Mouse (Mus musculus): ENCODE measurements around the gene Disc1.

Gene Disc1

GRCm38 (mm10) chr8:125258806-125259500, 205.0 kb downstream of the Disc1 start:
- in situ Hi-C loops (cut with MboI, MseI): no loop called here

DNA sequence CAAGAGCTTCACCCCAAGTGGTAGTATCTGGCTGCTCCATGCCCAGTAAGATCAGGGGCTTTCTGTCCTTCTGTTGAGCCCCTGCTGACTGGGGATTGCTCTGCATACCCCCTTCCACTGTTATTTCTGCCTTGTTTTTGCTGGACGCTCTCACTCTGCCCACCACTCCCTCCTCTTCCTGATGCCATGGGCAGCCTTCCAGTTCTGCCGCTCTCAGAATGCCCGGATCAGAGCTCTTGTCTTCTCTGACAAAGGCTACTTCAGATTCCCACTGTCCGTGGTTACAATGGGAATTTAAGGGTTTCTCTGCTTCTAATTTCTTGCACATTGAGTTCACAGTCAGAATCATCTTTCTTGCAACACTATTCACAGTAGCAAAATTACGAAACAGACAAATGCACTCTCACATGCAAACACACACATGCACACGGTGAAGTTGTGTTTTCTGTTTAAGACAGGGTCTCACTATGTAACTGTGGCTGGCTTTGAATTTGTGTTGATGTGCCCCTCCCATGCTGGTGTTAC, 214.2 kb downstream of the Disc1 start:
- in situ Hi-C loops (cut with MboI, MseI): no loop called here

DNA sequence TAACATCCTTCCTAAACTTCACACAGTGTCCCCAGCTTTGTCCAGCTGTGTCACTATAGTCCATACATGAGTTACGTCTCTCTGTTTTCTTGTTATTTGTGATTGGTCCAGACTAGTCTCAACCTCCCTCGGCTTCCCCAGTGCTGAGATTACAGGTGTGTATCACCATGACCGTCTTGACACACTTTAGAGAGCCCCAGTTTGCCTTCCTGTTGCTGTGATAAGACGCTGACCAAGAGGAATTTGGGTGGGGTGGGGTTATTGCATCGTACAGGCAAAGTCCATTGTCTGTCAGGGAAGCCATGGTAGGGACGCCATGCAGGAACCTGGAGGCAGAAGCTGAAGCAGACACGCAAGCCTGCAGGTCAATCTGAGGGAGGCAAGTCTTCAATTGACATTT, 216.3 kb downstream of the Disc1 start:
- in situ Hi-C loops (cut with MboI, MseI): no loop called here

- in situ Hi-C loops (cut with MboI, MseI): no loop called here
Observed at GRCm38 (mm10) chr8:125271357-125271756, 217.4 kb downstream of the Disc1 start.

GRCm38 (mm10) chr8:125272089-125272866, 218.3 kb downstream of the Disc1 start:
- in situ Hi-C loops (cut with MboI, MseI): no loop called here

- in situ Hi-C loops (cut with MboI, MseI): loop anchor here (5.0 kb wide), 1 partner anchor 280 kb away; no protein-coding TSS in a partner anchor
Observed at GRCm38 (mm10) chr8:125277071-125277682, 223.2 kb downstream of the Disc1 start.

- in situ Hi-C loops (cut with MboI, MseI): loop anchor here (5.0 kb wide), 1 partner anchor 278 kb away; no protein-coding TSS in a partner anchor
Observed at GRCm38 (mm10) chr8:125279156-125279555, 225.2 kb downstream of the Disc1 start.

- in situ Hi-C loops (cut with MboI, MseI): loop anchor here (5.0 kb wide), 1 partner anchor 277 kb away; no protein-coding TSS in a partner anchor
Observed at GRCm38 (mm10) chr8:125279892-125280291, 225.9 kb downstream of the Disc1 start.

DNA sequence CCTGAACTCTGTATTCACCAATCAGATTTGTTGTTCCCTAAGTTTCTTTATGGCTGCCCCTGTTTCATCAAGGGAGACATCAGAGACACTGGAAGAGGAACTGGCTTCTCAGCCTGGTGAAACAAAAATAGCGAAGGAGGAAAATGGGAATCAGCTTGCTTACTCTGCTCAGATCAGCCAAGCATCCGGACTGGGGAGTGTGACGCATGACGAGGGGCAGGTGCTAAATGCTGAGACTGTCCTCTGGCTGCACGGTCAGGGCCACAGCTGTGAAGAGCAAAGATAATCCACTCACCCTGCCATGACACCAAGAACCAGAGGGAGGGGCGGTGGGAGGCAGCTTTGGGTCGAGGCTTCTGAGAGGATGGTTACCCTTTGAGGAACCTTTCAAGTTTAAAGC, 228.5 kb downstream of the Disc1 start:
- in situ Hi-C loops (cut with MboI, MseI): no loop called here

- in situ Hi-C loops (cut with MboI, MseI): no loop called here
Observed at GRCm38 (mm10) chr8:125283542-125283941, 229.5 kb downstream of the Disc1 start.

DNA sequence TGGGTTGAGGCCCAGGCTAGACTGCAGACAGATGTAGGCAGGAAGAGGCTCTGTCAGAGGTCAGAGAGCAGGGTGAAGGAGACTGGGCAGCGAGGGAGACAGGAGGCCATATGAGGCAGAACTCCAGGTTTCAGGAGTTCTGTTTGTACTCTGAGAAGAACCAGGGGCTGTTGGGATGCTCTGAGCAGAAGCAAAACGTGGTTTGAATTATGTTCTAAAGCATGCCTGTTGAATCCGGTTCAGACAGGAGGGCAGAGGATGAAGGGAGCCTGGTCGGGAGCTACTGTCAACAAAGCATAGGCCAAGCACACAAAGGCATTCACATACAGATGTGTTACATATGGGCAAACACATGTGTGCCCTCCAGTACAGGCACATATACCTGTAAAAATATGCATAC, 230.9 kb downstream of the Disc1 start:
- in situ Hi-C loops (cut with MboI, MseI): no loop called here

- in situ Hi-C loops (cut with MboI, MseI): no loop called here
Observed at GRCm38 (mm10) chr8:125285391-125285790, 231.4 kb downstream of the Disc1 start.

DNA sequence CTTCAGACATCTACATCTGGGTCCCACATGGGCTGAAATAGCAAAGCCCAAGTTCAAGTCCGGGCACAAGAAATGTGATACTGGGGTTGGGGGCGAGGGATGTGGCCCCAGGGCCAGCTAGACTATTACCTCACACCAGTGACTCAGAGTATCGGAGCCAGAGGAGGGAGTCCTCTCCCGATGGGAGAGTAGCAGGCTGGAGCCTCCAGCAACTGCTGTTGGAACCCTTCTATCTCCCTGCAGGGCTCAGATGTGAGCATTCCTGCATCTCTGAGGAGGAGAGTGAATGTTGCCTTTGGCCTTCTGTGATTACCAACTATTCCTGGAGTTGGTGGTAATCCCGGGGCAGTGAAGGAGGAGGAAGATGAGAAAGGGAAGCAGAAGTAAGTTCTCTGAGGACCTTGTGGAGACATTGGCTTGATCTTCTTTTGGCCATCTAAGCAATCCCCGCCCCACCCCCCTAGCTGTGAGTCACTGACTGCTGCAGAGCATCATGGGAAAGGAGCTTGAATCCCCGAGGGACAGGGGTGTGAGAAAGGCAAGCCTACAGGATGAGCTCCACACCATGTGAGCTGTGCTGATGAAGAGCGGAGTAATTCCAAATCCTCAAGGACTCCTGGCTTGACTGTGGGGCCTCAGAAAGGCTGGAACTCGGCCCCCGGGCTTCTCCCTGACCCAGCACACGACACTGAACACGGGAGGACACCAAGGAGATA, 232.1 kb downstream of the Disc1 start:
- in situ Hi-C loops (cut with MboI, MseI): no loop called here

DNA sequence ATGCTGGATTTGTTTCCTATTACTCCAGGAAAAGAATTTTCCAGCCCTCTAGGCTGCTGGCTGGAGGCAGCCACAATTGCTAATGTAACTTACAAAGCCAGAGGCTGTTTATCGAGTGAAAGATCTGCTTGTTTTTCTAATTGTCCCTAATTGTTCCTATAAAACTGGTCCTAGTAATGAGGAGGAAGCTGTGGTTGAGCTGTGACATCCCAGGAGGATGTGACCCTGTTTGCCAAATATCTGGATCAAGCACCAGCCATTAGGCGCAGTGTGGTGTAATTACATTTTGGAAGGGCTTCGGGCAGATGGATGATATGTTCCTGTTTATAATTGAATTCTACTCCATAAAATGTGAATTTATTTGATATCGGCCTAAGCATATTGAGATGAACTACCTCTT, 233.3 kb downstream of the Disc1 start:
- in situ Hi-C loops (cut with MboI, MseI): no loop called here

DNA sequence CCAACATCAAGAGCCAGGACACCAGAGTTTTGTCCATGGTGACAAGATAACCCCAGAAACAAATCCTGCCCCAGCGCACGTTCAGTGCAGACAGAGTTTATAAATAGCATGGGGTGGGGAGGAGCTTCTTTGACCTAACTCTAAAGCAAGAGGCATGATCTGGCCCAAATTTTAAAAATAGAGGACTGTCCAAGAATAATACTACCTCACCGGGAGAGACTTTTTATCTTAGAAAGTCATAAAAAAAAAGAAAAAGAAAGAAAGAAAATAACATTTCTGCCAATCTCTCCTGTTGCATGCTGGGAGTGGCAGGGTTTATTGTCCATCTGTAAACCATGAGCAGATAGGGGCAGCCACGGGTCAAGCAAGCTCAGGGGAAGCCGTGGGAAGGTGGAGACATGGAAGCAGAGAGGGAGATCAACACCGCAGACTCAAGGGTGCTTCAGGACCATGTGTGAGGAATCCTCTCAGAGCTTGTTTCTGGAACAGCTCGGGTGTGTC, 233.9 kb downstream of the Disc1 start:
- in situ Hi-C loops (cut with MboI, MseI): no loop called here

GRCm38 (mm10) chr8:125291506-125291905, 237.5 kb downstream of the Disc1 start:
- in situ Hi-C loops (cut with MboI, MseI): no loop called here

DNA sequence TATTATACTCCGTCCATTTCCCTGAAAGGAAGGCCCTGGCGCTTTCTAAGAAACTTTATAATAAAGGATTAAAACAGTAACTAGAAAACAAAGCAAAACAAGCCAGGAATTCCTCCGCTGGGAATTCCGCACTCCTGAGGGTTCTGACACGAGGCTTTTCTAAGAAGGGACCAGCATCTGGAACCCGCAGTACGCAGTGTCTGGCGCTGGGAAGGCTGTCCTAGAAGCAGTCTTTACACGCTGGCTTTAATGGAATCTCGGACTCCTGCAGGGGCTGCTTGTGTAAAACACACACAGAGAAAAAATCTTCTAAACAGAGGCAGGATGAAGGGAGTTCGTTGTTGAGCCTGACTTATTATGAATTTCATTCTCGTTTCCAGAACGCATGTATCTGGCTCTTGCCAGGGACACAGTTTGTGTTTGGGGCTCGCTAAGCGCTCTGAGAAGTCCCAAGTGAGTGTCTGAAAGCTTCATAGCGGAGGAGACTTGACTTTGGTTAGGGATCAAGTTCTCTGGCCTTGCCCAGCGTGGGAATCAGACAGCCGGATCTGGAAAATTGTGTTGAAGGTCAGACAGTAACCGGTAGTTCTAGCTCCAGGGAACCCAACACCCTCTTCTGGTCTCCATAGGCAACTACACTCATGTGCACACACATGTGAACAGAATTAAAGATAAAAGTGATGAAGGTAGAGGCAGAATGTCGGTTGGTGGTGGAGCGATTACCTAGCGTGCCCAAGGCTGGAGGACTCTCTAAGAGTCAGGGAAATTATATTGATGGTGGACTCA, 238.1 kb downstream of the Disc1 start:
- in situ Hi-C loops (cut with MboI, MseI): no loop called here

GRCm38 (mm10) chr8:125292933-125293591, 239.1 kb downstream of the Disc1 start:
- in situ Hi-C loops (cut with MboI, MseI): no loop called here

- in situ Hi-C loops (cut with MboI, MseI): no loop called here
Observed at GRCm38 (mm10) chr8:125299248-125299647, 245.3 kb downstream of the Disc1 start.

DNA sequence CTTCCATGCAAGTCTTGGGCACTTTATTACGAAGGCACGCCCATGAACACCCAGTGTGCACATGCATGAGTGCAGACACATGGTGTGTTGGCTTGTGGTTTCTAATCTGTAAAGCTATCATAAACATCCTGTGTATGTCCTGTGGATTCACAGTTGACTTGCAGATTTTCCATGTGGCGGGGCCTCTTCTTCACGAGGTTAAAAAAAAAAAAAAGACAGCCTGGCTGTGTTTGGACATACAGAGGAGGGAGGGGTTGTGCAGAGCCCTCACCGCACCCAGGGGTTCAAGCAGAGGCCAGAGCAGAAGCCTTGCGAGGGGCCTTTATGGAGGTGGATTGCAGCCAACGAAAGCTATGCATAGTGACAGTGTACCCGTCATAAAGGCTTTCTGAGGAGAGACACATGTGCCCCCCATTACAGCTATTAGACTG, 248.0 kb downstream of the Disc1 start:
- in situ Hi-C loops (cut with MboI, MseI): loop anchor here (10.0 kb wide), 1 partner anchor 563 kb away; no protein-coding TSS in a partner anchor

All from regulatory T cell (primary cell).